Mouse (Mus musculus) right cerebral cortex, postnatal 25 days (tissue): ENCODE measurements around the gene Cavin1.

Experiments
- DNase-seq: peaks from one replicate; pipeline ENCODE4 v3.0.0; 2022

The Cavin1 gene

GRCm38 (mm10) chr11:100980438-100980837 lies 9.8 kb upstream of the Cavin1 start:
- no peak for DNase-seq

GRCm38 (mm10) chr11:100979887-100980286 lies 9.2 kb upstream of the Cavin1 start:
- DNase-seq: no peak

DNA sequence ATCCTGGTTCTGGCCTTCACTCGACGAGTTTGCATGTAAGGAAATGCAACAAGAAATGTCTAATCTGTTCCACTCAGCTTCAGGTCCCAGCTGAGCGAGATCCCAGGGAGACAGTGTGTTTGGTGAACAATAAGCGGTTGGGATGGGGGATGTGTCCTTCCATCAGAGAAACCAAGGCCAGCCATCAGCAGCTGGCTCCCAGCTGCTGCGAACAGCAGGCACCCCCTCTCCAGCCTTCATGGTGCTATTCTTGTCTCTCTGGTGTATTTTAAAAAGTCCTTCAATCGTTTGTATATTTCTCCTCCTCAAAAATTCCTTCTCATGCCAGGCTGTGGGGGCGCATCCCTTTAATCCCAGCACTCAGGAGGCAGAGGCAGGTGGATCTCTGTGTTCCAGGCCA lies 4.6 kb upstream of the Cavin1 start:
- DNase-seq: no peak

- DNase-seq: no peak
Measured at GRCm38 (mm10) chr11:100974381-100974970, 3.8 kb upstream of the Cavin1 start.

GRCm38 (mm10) chr11:100973245-100973644 lies 2.6 kb upstream of the Cavin1 start:
- DNase-seq: no peak

GRCm38 (mm10) chr11:100971455-100971854 lies 768 bp upstream of the Cavin1 start:
- no peak for DNase-seq

- DNase-seq: no peak
Measured at GRCm38 (mm10) chr11:100969744-100970556, 737 bp downstream of the Cavin1 start.

DNA sequence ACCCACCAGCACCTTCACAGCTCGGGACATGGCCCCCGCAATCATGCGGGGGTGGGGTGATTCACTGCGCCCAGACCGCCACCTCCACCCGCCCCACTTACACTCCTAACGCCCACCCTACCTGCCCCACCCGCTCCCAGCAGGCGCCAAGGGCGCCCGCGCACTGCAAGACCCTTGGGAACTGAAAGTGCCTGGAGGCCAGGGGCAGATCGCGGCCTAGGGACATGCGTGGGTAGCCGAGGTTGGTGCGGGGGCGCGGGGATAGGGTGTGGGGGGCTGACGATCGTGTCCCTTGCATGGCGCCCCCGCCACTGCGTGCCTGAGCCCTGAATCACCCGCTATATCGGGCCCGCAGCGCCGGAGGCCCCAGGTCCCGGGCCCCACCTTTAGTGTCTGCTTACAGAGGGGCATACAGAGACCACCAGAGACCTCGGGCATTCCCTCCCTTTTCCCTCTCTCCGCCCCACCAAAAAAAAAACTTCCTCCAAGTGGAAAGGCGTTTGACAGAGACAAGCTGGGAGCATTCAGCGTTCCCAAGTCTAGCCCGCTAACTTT lies 1.4 kb downstream of the Cavin1 start:
- no peak for DNase-seq

DNA sequence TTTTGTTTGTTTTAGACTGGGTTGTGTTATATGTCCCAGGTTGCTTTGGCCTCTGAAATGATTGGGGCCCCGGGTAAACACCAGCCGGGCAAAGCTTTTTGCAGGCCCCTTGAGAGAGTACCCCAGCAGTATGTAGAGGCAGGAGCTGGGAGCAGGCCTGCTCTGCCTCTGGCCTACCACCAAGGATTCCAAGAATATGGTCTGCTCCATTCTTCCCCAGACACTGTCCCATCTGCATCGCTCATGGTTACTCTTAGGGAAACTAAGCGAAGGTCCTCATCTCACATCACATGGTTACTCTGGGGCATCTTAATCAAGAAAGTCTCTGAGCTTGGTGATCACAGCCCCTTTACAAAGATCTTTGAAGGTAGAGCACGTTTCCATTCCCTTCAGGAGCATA lies 2.2 kb downstream of the Cavin1 start:
- DNase-seq: no peak

DNA sequence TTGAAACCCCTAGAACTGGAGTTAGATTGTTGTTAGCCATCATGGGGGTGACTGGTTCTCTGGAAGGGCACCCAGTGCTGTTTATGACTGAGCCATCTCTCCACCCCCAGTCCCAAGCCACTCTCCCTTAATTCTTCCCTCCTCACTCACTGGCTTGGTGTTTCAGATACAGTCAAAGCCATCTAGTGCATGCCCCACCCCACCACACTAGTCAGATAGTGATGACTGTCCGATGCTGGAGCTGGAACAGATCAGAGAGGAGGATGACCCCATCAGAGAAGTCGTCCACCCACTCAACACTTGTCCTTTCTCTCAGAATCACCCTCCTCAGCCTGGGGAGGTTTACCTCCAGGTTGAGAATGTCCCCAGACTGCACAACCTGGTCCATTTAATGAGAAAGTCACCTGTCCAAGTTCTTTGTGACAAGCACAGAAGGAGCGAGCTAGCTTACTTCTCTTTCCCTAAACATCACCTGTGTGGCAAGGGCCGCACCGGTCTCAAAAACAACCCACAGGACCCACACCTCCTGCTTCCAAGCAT lies 2.7 kb downstream of the Cavin1 start:
- DNase-seq: no peak

DNA sequence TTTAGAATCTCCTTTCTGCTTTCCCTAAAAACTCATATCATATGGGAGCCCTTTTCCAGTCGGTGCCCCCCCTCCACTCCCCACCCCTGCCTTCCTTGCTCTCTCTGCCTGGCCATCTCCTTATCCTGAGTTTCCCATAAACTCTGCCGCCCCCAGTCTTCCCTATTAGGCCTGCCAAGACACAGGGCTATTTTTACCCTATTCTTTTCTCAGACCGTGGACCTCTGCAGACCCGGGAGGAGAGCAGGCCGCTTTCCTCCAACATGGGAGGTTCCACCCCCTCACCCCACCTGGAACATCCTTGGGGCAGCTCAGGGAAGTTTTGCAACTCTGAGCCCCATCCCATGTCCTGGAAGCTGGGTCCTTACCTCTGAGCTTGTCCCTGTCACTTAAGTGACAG lies 3.3 kb downstream of the Cavin1 start:
- no peak for DNase-seq

- DNase-seq: no peak
Measured at GRCm38 (mm10) chr11:100965760-100966159, 4.9 kb downstream of the Cavin1 start.

DNA sequence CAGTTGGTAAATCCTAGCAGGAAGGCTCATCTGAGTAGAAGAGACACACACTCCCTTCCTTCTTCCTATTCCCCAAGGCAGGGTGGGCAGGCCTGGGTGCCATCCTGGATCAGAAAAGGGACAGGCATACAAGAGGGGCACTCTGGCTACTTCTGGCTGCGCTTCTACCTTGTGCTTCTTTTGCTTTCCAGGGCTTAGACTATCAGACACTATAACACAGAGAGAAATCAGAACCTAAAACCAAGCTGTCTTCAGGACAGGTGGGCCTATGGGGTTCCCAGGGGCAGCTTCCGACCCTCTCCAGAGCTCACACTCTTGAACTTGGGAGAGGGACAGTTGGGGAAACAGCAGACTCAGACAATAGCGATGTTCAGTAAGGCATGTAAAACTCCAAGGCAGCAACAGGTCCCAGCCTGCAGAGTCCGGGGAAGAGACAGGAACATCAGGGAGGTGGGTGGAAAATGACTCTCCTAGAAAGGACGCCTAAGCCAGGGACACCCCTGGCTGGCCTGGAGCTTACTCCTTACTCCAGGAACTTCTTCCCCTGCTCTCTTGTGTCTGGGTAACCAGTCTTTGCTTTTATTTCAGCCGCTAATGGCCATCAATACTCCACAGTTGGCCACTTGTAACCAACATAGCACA lies 5.7 kb downstream of the Cavin1 start:
- no peak for DNase-seq

- no peak for DNase-seq
Measured at GRCm38 (mm10) chr11:100964180-100964579, 6.5 kb downstream of the Cavin1 start.

DNA sequence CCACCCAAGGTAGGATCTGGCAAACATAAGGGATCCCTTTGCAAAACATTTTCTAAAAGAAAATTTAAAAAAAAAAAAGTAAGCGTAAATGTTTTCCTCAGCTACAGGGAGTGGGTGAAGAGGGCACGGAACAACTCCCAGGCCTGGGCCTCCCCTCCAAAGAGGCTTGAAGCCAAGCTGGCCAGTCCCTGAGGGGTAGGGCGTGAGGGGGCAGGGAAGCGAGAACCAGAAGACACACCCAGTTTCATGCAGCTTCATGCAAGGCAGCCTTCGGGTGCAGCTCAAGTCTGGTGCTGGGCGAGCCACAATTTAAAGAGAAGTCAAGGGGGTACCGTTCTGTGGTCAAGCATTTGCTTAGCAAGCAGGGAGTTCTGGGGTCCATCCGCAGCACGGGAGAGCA lies 7.0 kb downstream of the Cavin1 start:
- DNase-seq: no peak

DNA sequence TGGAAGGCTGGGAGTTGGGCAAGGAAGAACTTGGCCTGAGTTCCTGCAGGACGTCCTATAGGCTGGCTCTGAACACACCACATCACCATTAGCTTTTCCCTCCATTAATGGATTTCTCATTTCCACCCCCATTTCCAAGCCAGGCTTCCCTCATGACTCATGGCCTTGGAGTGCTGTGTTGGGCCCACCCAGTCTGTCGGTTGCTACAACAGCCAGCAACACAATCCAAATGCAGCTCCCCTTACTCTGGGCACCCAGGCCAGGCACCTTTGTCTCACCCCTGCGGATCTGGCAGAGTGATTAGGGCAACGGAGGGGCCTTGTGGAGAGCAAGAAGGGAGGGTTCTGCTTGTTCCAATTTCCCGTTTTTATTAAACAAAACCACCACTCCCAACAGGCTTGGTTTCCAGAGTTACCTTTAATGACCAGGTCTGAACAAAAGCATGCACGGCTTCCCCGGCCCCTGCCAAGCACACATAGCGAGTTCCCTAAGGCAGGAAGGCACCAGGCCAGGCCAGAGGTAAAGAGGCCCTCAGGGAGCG lies 8.2 kb downstream of the Cavin1 start:
- DNase-seq: no peak

- peak; percentile 18 for DNase-seq
Measured at GRCm38 (mm10) chr11:100960540-100960939, 10.1 kb downstream of the Cavin1 start.

DNA sequence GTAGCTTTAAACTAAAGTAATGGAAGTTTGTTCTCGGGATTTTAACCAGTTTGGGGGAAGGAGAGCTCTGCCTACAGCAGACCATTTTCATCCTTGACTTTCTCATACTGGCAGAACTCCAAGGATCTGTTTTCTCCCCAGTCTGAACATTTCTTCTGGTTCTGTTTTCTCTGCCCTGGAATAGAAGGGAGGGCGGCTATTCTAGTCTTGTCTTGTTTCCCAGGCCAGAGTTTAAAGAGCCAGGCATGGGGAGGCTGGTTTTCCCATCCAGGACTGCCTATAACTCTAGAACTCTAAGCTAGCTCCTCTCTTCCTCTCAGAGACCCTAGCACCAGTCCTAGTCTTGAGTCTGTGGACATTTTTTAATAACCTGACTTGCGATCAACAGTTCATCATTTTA lies 10.9 kb downstream of the Cavin1 start:
- DNase-seq: no peak

DNA sequence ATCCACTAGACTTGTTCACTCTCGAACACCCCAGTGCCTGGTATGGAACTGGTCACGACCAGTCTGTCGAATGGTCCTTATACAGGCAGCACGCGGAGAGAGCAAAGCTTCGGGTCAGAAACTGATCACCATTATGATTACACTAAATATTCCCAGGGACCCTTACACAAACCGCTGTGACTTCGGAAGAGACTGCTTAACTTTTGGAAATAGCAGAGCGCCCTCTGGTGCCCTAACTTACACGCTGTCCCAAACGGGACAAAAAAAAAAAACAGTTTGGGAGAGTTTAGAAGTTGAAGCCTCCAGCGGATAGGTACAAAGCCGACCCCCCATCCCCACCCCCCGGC lies 11.2 kb downstream of the Cavin1 start:
- peak; percentile 20 for DNase-seq

DNA sequence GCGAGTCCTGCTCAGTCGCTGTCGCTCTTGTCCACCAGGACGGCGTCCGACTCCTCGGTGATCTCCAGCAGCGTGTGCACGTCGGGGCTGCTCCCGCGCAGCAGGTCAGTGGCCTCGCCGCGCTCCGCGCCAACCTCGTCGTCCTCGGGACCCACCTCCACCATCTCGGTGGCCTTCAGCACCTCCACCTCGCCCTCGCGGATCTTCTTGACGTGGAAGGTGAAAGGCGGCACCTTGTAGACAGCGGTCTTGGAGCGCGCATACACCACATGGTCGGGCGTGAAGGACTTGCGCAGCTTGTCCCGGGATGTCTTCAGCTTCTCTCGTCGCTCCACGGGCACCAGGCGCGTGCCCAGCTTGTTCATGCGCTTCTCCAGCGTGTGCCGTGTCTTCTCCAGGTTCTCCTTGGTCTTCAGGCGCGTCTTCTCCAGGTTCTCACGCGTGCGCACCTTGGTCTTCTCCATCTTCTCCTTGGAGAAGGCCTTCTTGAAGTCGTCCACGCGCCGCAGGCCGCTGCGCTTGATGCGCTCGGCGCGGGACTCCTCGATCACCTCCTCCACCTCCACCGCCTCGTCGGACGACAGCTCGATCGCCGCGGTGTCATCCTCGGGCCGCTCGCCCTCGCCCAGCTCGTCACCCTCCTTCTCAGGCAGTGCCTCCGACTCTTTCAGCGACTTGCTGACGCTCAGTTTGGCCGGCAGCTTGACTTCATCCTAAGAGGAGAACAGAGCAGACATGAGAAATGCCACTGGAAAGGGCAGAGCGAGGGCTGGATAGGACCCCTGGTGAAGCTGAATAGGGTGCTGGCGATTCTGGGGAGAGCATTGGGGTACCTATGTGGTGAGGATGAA lies 11.8 kb downstream of the Cavin1 start:
- DNase-seq: peak; percentile 22

- DNase-seq: no peak
Measured at GRCm38 (mm10) chr11:100957915-100958469, 12.7 kb downstream of the Cavin1 start.

GRCm38 (mm10) chr11:100957244-100957643 lies 13.4 kb downstream of the Cavin1 start:
- peak; percentile 83 for DNase-seq
